Mouse (Mus musculus) MEL (cell line): ENCODE measurements around the gene Klrb1b. TPM values are rescaled to one million over a fixed set of nuclear protein-coding genes. Genes with fewer than 3 reads are reported as not detected.
"Not testable (repeated sequence)": the region's sequence is repeated elsewhere in the genome, so short reads cannot be mapped to it uniquely, and the experiment has no call there.

ENCODE experiments used
- DNase-seq: peaks from one replicate; pipeline ENCODE4 v3.0.0; 2011; ENCODE audit warnings: low read depth, low spot score
- H3K27ac ChIP-seq: 2 replicates; pipeline ENCODE4 v1.5.1; 2012; ENCODE audit warnings: low read depth, mild to moderate bottlenecking, control low read depth, low read length, moderate library complexity; ENCODE audit not compliant: control insufficient read depth
- H3K27me3 ChIP-seq, 2 experiments: fragments of 150-350 bp in 1 of 2; sonication (generic) in 1 of 2; 2 replicates each; pipeline ENCODE4 v1.6.1; 2012; ENCODE audit warnings: low read length in 2 of 2, mild to moderate bottlenecking in 2 of 2, improper control_type of control experiment in 1 of 2, moderate library complexity in 1 of 2; ENCODE audit not compliant: insufficient read depth in 2 of 2, control insufficient read depth in 1 of 2
- H3K36me3 ChIP-seq, 2 experiments: 2 replicates each; pipeline ENCODE4 v1.6.1; 2012 to 2014; ENCODE audit warnings: low read length in 2 of 2, improper control_type of control experiment in 1 of 2, inconsistent platforms in 1 of 2, mild to moderate bottlenecking in 1 of 2; ENCODE audit not compliant: insufficient read depth in 2 of 2, control insufficient read depth in 1 of 2
- H3K4me1 ChIP-seq, 2 experiments: fragments of 150-350 bp in 1 of 2; sonication (generic) in 1 of 2; 2 replicates each; pipeline ENCODE4 v1.6.1; 2012; ENCODE audit warnings: low read length in 2 of 2, improper control_type of control experiment in 1 of 2, mild to moderate bottlenecking in 1 of 2; ENCODE audit not compliant: insufficient read depth in 2 of 2, control insufficient read depth in 1 of 2
- H3K4me3 ChIP-seq, 2 experiments: fragments of 150-350 bp in 1 of 2; sonication (generic) in 1 of 2; 2 replicates each; pipeline ENCODE4 v1.5.1; 2012; ENCODE audit warnings: low read depth in 2 of 2, low read length in 2 of 2, mild to moderate bottlenecking in 2 of 2, moderate library complexity in 2 of 2, control low read depth in 1 of 2, improper control_type of control experiment in 1 of 2; ENCODE audit not compliant: control insufficient read depth in 1 of 2, insufficient read depth in 1 of 2
- H3K79me2 ChIP-seq: 2 replicates; pipeline ENCODE4 v1.6.1; 2012; ENCODE audit warnings: mild to moderate bottlenecking, low read length, moderate library complexity; ENCODE audit not compliant: control insufficient read depth, poor library complexity, insufficient read depth
- H3K9ac ChIP-seq: 2 replicates; pipeline ENCODE4 v1.6.1; 2012; ENCODE audit warnings: low read depth, mild to moderate bottlenecking, control low read depth, low read length, moderate library complexity; ENCODE audit not compliant: control insufficient read depth, poor library complexity, severe bottlenecking
- H3K9me3 ChIP-seq: fragments of 150-350 bp; sonication (generic); replicated peaks from 2 replicates; pipeline ENCODE4 v1.6.1; 2012; ENCODE audit warnings: mild to moderate bottlenecking, low read length, improper control_type of control experiment, moderate library complexity; ENCODE audit not compliant: insufficient read depth
- BHLHE40 ChIP-seq: IDR thresholded peaks from 2 replicates; pipeline ENCODE4 v1.6.1; 2012; ENCODE audit warnings: low read depth, mild to moderate bottlenecking, inconsistent platforms, low read length, improper control_type of control experiment, borderline replicate concordance
- CHD1 ChIP-seq: IDR thresholded peaks from 2 replicates; pipeline ENCODE4 v1.6.1; 2012; ENCODE audit warnings: low read depth, mild to moderate bottlenecking, inconsistent platforms, low read length, improper control_type of control experiment
- CHD2 ChIP-seq: IDR thresholded peaks from 2 replicates; pipeline ENCODE4 v1.6.1; 2011; ENCODE audit warnings: low read length, improper control_type of control experiment
- CTCF ChIP-seq, 3 experiments: IDR thresholded peaks in 2 of 3; conservative IDR thresholded peaks in 1 of 3; 2 replicates each; pipeline ENCODE4 v1.5.1; 2011 to 2012; ENCODE audit warnings: low read length in 3 of 3, low read depth in 2 of 3, mild to moderate bottlenecking in 2 of 3, improper control_type of control experiment in 1 of 3, inconsistent platforms in 1 of 3, mixed read lengths in 1 of 3, moderate library complexity in 1 of 3; ENCODE audit not compliant: control insufficient read depth in 1 of 3, insufficient read depth in 1 of 3, poor library complexity in 1 of 3, severe bottlenecking in 1 of 3
- ETS1 ChIP-seq: IDR thresholded peaks from 2 replicates; pipeline ENCODE4 v1.6.1; 2012; ENCODE audit warnings: low read depth, mild to moderate bottlenecking, inconsistent platforms, low read length, improper control_type of control experiment, moderate library complexity
- MYB ChIP-seq: IDR thresholded peaks from 2 replicates; pipeline ENCODE4 v1.6.1; 2011; ENCODE audit warnings: mild to moderate bottlenecking, low read depth, low read length, improper control_type of control experiment
- RAD21 ChIP-seq: IDR thresholded peaks from 2 replicates; pipeline ENCODE4 v1.6.1; 2011; ENCODE audit warnings: mild to moderate bottlenecking, low read depth, low read length, improper control_type of control experiment
- SMC3 ChIP-seq: IDR thresholded peaks from 2 replicates; pipeline ENCODE4 v1.6.1; 2011; ENCODE audit warnings: low read depth, low read length, improper control_type of control experiment
- USF1 ChIP-seq: IDR thresholded peaks from 2 replicates; pipeline ENCODE4 v1.6.1; 2014; ENCODE audit warnings: low read depth, mild to moderate bottlenecking, inconsistent platforms, low read length, improper control_type of control experiment, moderate library complexity
- polyA plus RNA-seq, 2 experiments: library from polyadenylated mRNA; stranded (reverse) in 1 of 2; unstranded in 1 of 2; fragments of >175 nt in 1 of 2; fragments of >200 nt in 1 of 2; gene quantifications; 2 replicates each; pipeline versions ENCODE4 v1.2.1 to v1.2.4; 2012; ENCODE audit warnings: low replicate concordance in 2 of 2, low read depth in 1 of 2; ENCODE audit not compliant: insufficient read length in 2 of 2, insufficient read depth in 1 of 2, missing spikeins in 1 of 2
- total RNA-seq: library from RNA; depleted of rRNA; stranded (reverse); fragments of 300-350 nt; gene quantifications from 2 replicates; pipeline ENCODE4 v1.2.3, GENCODE M21; 2012

The Klrb1b gene
- total and polyA plus RNA-seq, 3 experiments, result not detected

DNA sequence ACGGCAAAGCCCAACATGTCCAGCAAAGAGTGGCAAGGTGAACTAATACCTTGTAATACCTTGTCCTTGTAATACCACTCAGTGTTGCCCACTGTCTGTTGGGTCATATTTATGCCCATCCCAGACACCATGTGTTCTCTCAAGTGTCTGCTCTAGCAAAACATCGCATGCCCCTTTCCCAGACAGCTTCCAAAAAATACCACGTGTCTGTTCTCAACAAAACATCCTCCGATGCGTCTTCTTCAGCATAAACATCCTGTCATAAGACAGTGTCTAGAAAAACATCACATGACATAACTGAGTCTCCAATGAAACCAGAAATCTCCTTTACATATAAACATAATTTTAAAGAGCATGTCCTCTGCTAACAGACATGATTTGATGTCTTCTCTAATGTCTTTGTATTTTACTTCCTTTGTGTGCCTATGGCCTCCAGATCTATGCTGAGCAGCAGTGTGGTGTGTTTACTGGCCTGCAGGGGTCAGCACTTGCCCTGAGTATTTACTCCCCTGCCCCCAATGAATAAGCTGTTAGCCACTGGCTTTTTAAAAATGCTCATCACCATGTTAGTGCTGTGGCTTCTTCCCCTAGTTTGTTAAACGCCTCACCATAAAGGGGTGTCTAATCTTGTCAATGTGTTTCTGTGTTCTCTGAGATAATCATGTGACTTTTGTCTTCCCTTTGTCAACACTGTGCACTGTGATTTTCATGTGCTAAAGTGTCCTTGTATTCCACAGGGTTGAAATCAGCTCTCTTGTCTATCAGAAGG lies 59.5 kb downstream of the Klrb1b start:
- not testable (repeated sequence) for H3K4me1 ChIP-seq, H3K4me3 ChIP-seq
- DNase-seq, result peak; percentile 62
- TF ChIP-seq RAD21 (peak; percentile 50), CTCF (IDR thresholded peaks at IDR 0.05 in 2 of 3, conservative IDR thresholded peaks at IDR 0.05 in 1 of 3; ENCODE audit: control insufficient read depth in 1 of 3, insufficient read depth in 1 of 3, low read depth in 2 of 3, low read length in 3 of 3, poor library complexity in 1 of 3, severe bottlenecking in 1 of 3) (peak; percentile 33 to 62 (median 55); a peak in 5 of 6 replicates)
- TF ChIP-seq, all 39 proteins: peak for 2; not testable (repeated sequence) for 37
- H3K79me2 ChIP-seq, H3K27me3 ChIP-seq, H3K9ac ChIP-seq, H3K27ac ChIP-seq, H3K36me3 ChIP-seq, H3K9me3 ChIP-seq: not testable (repeated sequence)

DNA sequence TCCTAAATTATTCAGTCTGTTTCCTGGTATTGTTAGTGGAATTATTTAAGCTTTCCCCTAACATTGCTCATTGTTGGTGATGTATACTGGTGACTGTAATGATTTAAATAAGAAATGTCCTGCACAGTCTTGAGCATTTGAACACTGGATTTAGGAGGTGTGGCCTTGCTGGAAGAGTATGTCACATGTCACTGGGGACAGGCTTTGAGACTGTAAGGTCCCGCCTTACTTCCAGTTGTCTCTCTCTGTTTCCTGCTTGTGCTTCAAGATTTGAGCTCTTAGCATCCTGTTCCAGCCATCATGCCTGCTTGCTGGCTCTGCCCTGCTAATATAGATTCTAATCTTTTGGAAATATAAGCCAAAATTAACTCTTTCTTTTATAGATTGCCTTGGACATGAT lies 60.9 kb downstream of the Klrb1b start:
- peak overlapping the region; percentile 21 to 41; a peak in 3 of 4 replicates for H3K4me3 ChIP-seq
- H3K79me2 ChIP-seq, result no peaks in the 10 kb centered on the region
- TF ChIP-seq MYB (no peak), USF1 (peak; percentile 59)
- TF ChIP-seq, all 39 proteins: peak for 1
- Histone ChIP-seq H3K27ac (no peak overlapping the region), H3K27me3 (no peaks in the 10 kb centered on the region), H3K4me1 (peaks cover 0 to 8% of the 10 kb centered on the region in 2 experiments; a peak in 2 of 4 replicates), H3K9me3 (no peaks in the 10 kb centered on the region), H3K9ac (no peak overlapping the region), H3K36me3 (peaks cover 0 to 6% of the 10 kb centered on the region in 2 experiments; a peak in 2 of 4 replicates)
- DNase-seq, result peak; percentile 58

DNA sequence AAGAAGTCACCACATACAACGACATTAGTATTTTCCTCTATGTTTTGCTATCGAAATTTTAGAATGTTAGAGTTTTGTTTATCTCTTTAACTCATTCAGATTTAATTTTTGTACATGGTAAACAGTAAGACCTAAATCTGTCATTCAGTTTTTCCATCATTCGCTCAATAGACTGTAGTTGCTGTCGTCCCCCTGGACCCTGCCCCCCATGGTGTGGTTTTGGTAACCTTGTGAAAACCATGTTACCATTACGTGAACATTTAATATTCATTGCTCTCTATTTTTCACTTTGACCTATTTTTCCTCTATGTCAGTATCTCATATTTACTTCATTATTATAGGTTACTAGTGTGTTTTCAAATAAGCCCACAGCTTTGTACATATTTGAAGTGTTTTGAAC lies 61.5 kb downstream of the Klrb1b start:
- no peaks in the 10 kb centered on the region for H3K9me3 ChIP-seq
- DNase-seq, result no peak
- H3K36me3 ChIP-seq, result peaks cover 0 to 6% of the 10 kb centered on the region in 2 experiments; a peak in 2 of 4 replicates
- peak overlapping the region; percentile 73 to 98 for H3K4me3 ChIP-seq
- peak overlapping the region; percentile 79 for H3K9ac ChIP-seq
- TF ChIP-seq SMC3 (no peak), CHD1 (no peak), CHD2 (no peak), BHLHE40 (no peak), ETS1 (no peak)
- H3K27me3 ChIP-seq, result no peaks in the 10 kb centered on the region
- H3K27ac ChIP-seq, result no peak overlapping the region
- H3K4me1 ChIP-seq, result peaks cover 0 to 9% of the 10 kb centered on the region in 2 experiments; a peak in 2 of 4 replicates
- no peaks in the 10 kb centered on the region for H3K79me2 ChIP-seq
